In the genomic region with DNA sequence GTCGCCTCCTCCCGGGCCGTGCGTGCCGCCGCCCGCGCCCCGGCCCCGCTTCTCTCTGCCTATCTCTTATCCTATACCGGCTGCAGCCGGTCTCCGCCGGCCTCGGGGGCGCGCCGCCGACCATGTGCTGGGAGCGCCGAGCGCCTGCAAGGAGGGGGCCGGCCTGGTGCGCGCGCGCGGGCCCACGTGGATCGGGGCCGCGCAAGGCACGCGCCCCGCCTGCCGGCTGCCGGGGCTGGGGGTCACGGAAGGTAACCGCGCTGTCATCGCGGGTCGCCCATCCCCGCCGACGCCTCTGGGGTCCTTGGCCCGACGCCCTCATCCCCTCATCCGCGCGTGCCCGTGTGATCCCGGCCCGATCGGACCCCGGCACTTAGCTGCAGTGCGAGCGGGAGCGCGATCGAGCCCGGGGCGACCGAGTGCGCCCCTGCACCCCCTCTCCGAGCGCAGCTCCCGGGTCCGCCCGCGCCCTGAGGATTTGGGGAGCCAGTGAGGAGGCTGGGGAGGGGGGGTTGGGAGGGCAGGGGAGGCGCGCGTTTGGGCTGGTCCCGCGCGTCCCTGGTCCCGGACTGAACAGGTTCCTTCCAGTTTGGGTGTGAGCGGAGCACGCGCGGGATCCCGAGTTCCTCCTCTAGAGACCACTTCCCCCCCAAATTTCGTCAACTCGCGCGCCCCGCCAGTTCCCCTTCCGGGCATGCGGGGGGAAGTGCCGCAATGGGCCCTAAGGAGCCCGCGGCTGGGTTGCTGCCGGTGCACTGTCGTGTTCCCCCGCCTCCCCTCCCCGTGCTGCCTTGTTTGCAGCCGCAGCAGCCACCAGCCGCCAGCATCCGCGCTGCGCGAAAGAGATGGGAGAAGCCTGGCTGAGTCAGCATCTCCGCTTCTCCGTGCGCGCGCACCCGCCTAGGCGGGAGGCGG, we compare ENCODE assay signal across 7 mouse cellular contexts. TPM values are rescaled to one million over a fixed set of nuclear protein-coding genes. Genes with fewer than 3 reads are reported as not detected.
DNase-seq lines count a peak whose midpoint lies in the region; ATAC-seq lines count a peak whose summit lies in the region.

TSS of gene Arsg (plus strand) at position 204 of the 915 bp plus-strand sequence.
TSS of gene Slc16a6 (minus strand) at position 428 of the 915 bp plus-strand sequence.

- no peaks in the 10 kb centered on the region for H3K9me3 ChIP-seq in limb, embryonic 10.5 days (replicated peaks)
- H3K9me3 ChIP-seq in midbrain, embryonic 12.5 days = no peaks in the 10 kb centered on the region

- H3K27me3 ChIP-seq in limb, embryonic 10.5 days (ENCODE audit: low read depth, poor library complexity, severe bottlenecking) = peaks cover 35% of the 10 kb centered on the region
- H3K27me3 ChIP-seq in midbrain, embryonic 12.5 days = peaks cover 25% of the 10 kb centered on the region

- WGBS in limb, embryonic 10.5 days = under 1% methylated on average over 110 of the region's 111 CpGs
- under 1% methylated on average over 96 of the region's 111 CpGs for WGBS in midbrain, embryonic 12.5 days

- H3K27ac ChIP-seq in limb, embryonic 10.5 days = peak within 1 kb of the TSS; percentile 99
- H3K27ac ChIP-seq in midbrain, embryonic 12.5 days (replicated peaks) = peak within 1 kb of the TSS; percentile 91

- peak within 1 kb of the TSS; percentile 94 for H3K9ac ChIP-seq in midbrain, embryonic 12.5 days (replicated peaks)

- ATAC-seq in granulocyte monocyte progenitor cell, adult 5-6 weeks (replicated peaks; ENCODE audit: poor library complexity, severe bottlenecking) = peak; percentile 75
- ATAC-seq in midbrain, embryonic 12.5 days (ENCODE audit: low FRiP score, low read depth) = peak; percentile 85

- peak within 1 kb of the TSS; percentile 79 for H3K4me3 ChIP-seq in limb, embryonic 10.5 days
- H3K4me3 ChIP-seq in midbrain, embryonic 12.5 days = peak within 1 kb of the TSS; percentile 79

- peak within 1 kb of the TSS; percentile 83 for H3K4me2 ChIP-seq in midbrain, embryonic 12.5 days (replicated peaks)

- DNase-seq in adrenal gland, postnatal 10 days = peak; percentile 85
- DNase-seq in embryo, embryonic 9.5 days (ENCODE audit: extremely low spot score) = peak; percentile 95
- peak; percentile 56 for DNase-seq in kidney, adult 11 months
- DNase-seq in limb, embryonic 10.5 days (ENCODE audit: low spot score) = peak; percentile 93
- peak; percentile 64 for DNase-seq in skeletal muscle tissue, adult 2 months (ENCODE audit: low read depth, low spot score)

- no peaks in the 10 kb centered on the region for H3K36me3 ChIP-seq in limb, embryonic 10.5 days
- no peaks in the 10 kb centered on the region for H3K36me3 ChIP-seq in midbrain, embryonic 12.5 days

- H3K4me1 ChIP-seq in limb, embryonic 10.5 days = peaks cover 41% of the 10 kb centered on the region
- peaks cover 47% of the 10 kb centered on the region for H3K4me1 ChIP-seq in midbrain, embryonic 12.5 days

RNA-seq across cellular contexts. Expression of gene Arsg, which starts in this region (rescaled TPM):
- 10 to 100 TPM; 10.6 to 14.2 TPM for total RNA-seq in adrenal gland, postnatal 10 days (2021)
- total RNA-seq in granulocyte monocyte progenitor cell, adult 5-6 weeks (2014; fragmentation: Nextera tagmentation) = 1.4 and 2.1 TPM in 2 replicates
- 1.5 and 1.6 TPM in 2 replicates for total RNA-seq in granulocyte monocyte progenitor cell, adult 5-6 weeks (2017)
- 1.5 and 1.7 TPM in 2 replicates for polyA plus RNA-seq in limb, embryonic 10.5 days (2016; fragmentation: Nextera tagmentation; extraction: Ambion mirVana)
- 2.4 and 3.2 TPM in 2 replicates for polyA plus RNA-seq in midbrain, embryonic 12.5 days (2016; fragmentation: Nextera tagmentation; extraction: Ambion mirVana)

RNA-seq across cellular contexts. Expression of gene Slc16a6, which starts in this region (rescaled TPM):
- total RNA-seq in adrenal gland, postnatal 10 days (2021) = 1 to 10 TPM; 2.7 to 3.9 TPM
- 41.4 and 42.6 TPM in 2 replicates for total RNA-seq in granulocyte monocyte progenitor cell, adult 5-6 weeks (2014; fragmentation: Nextera tagmentation)
- total RNA-seq in granulocyte monocyte progenitor cell, adult 5-6 weeks (2017) = 14.9 and 16.6 TPM in 2 replicates
- polyA plus RNA-seq in limb, embryonic 10.5 days (2016; fragmentation: Nextera tagmentation; extraction: Ambion mirVana) = 4.7 and 5.1 TPM in 2 replicates
- 3.3 and 3.5 TPM in 2 replicates for polyA plus RNA-seq in midbrain, embryonic 12.5 days (2016; fragmentation: Nextera tagmentation; extraction: Ambion mirVana)

Comparison
In these comparisons a context has a peak if more than half of its experiments do, and no peak if none do; other contexts are left out.
1. Peak in every context shown above with its lines: DNase-seq, ATAC-seq, H3K4me3 ChIP-seq and H3K27ac ChIP-seq.